Mouse (Mus musculus): ENCODE data around the gene Ythdc1. TPM values are rescaled to one million over a fixed set of nuclear protein-coding genes. Genes with fewer than 3 reads are reported as not detected.
A peak's percentile ranks its signal among the peaks of the same experiment; 100 is the strongest.
"Not testable (repeated sequence)": the region's sequence is repeated elsewhere in the genome, so short reads cannot be mapped to it uniquely, and the experiment has no call there.

The Ythdc1 gene
- total RNA-seq, 1 experiment = 66.9 TPM

DNA sequence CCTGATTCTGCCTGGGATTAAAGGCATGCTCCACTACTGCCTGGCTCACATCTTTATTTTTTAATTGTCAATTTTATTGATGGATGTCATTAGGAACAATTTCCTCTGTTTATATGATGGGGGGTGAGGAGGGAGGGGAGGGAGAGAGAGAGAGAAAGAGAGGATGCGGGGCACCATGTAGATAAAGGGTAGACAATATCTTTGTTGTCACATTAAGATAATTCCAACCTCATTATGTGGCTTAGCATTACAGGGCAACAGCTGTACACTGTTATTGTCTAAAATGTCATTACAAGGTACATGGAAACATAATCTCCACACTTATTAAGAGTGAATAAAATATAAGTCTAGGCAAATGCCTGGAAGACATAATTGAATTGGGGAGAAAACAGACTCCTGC lies 35.5 kb downstream of the Ythdc1 start:
- H3K36me3 ChIP-seq (ENCODE audit: control insufficient read depth, insufficient read depth, low read length, poor library complexity, severe bottlenecking) = peaks cover 3% of the 10 kb centered on the region
- H3K9ac ChIP-seq (ENCODE audit: insufficient read depth, low read depth, low read length, poor library complexity, severe bottlenecking) = no peak overlapping the region
- 0 out of 2 replicates have a peak, but pooled peaks cover 2% of the 10 kb centered on the region for H3K9me3 ChIP-seq (ENCODE audit: control insufficient read depth, insufficient read depth, low read depth, low read length)
- H3K4me3 ChIP-seq (ENCODE audit: insufficient read depth in 1 of 2, low read depth in 1 of 2, low read length in 2 of 2, poor library complexity in 1 of 2, severe bottlenecking in 1 of 2) = no peak overlapping the region
- in situ Hi-C loops (cut with MboI; ENCODE audit: low sequenced_read_pairs in 2 of 2, unreplicated experiment in 2 of 2) = no loop called here
- DNase-seq (ENCODE audit: low read depth, low spot score) = no peak
- no peaks in the 10 kb centered on the region for H3K4me1 ChIP-seq (ENCODE audit: control insufficient read depth in 2 of 2, insufficient read depth in 2 of 2, low read length in 2 of 2, poor library complexity in 1 of 2)
- H3K27ac ChIP-seq (ENCODE audit: insufficient read depth, low read depth, low read length, poor library complexity, severe bottlenecking) = no peak overlapping the region
- TF ChIP-seq CHD2 (IDR thresholded peaks at IDR 0.05; ENCODE audit: low read depth, low read length) = no peak
- no peak for TF ChIP-seq ZNF384 (IDR thresholded peaks at IDR 0.05; ENCODE audit: low read depth, low read length)
- TF ChIP-seq HCFC1 (IDR thresholded peaks at IDR 0.05; ENCODE audit: borderline replicate concordance, insufficient read depth, low read length) = no peak
- no peak for TF ChIP-seq MAFK (IDR thresholded peaks at IDR 0.05; ENCODE audit: insufficient read depth, low read depth, low read length)
- no peak for TF ChIP-seq ZC3H11A (IDR thresholded peaks at IDR 0.05; ENCODE audit: borderline replicate concordance, low read depth, low read length)

DNA sequence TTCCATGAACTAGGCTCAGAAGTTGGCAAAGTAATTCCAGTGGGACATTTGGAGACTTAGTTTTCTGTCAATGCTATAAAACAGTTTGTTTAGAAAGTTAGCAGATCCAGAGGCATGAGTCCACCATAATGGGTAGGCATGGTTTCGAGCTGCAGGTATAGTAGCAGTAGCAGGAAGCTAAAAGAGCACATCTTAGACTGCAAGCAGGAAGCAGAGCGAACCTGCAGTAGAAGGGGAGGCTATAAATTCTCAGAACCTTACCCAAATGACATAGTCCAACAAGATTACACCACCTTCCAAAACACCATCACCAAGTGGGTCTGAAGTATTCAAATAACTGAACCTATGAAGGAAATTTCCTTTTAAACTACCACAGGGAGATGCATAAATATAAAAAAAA lies 36.2 kb downstream of the Ythdc1 start:
- peaks cover 3% of the 10 kb centered on the region for H3K36me3 ChIP-seq (ENCODE audit: control insufficient read depth, insufficient read depth, low read length, poor library complexity, severe bottlenecking)
- no peak overlapping the region for H3K9ac ChIP-seq (ENCODE audit: insufficient read depth, low read depth, low read length, poor library complexity, severe bottlenecking)
- TF ChIP-seq ZNF384 (IDR thresholded peaks at IDR 0.05; ENCODE audit: low read depth, low read length) = no peak
- no peak for TF ChIP-seq ZC3H11A (IDR thresholded peaks at IDR 0.05; ENCODE audit: borderline replicate concordance, low read depth, low read length)
- H3K4me3 ChIP-seq (ENCODE audit: insufficient read depth in 1 of 2, low read depth in 1 of 2, low read length in 2 of 2, poor library complexity in 1 of 2, severe bottlenecking in 1 of 2) = no peak overlapping the region
- DNase-seq (ENCODE audit: low read depth, low spot score) = no peak
- no peaks in the 10 kb centered on the region for H3K4me1 ChIP-seq (ENCODE audit: control insufficient read depth in 2 of 2, insufficient read depth in 2 of 2, low read length in 2 of 2, poor library complexity in 1 of 2)
- H3K9me3 ChIP-seq (ENCODE audit: control insufficient read depth, insufficient read depth, low read depth, low read length) = 0 out of 2 replicates have a peak, but pooled peaks cover 2% of the 10 kb centered on the region
- in situ Hi-C loops (cut with MboI; ENCODE audit: low sequenced_read_pairs in 2 of 2, unreplicated experiment in 2 of 2) = loop anchor here in 1 of 2 experiments (10.0 kb wide), 1 partner anchor 305 kb away; the partner anchor contains the start of gene Ugt2b5
- no peak overlapping the region for H3K27ac ChIP-seq (ENCODE audit: insufficient read depth, low read depth, low read length, poor library complexity, severe bottlenecking)

DNA sequence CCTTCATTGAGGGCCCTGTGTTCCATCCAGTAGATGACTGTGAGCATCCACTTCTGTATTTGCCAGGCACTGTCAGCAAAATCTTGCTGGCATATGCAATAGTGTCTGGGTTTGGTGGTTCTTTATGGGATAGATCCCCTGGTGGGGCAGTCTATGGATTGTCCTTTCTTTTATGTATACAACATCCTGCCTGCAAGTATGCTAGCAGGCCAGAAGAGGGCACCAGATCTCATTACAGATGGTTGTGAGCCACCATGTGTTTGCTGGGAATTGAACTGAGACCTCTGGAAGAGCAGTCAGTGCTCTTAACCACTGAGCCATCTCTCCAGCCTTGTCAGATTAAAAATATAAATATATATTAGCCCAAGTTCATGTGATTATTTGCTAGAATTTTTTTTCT lies 37.2 kb downstream of the Ythdc1 start:
- not testable (repeated sequence) for H3K9me3 ChIP-seq (ENCODE audit: control insufficient read depth, insufficient read depth, low read depth, low read length); H3K4me1 ChIP-seq (ENCODE audit: control insufficient read depth in 2 of 2, insufficient read depth in 2 of 2, low read length in 2 of 2, poor library complexity in 1 of 2); H3K36me3 ChIP-seq (ENCODE audit: control insufficient read depth, insufficient read depth, low read length, poor library complexity, severe bottlenecking); DNase-seq (ENCODE audit: low read depth, low spot score); H3K4me3 ChIP-seq (ENCODE audit: insufficient read depth in 1 of 2, low read depth in 1 of 2, low read length in 2 of 2, poor library complexity in 1 of 2, severe bottlenecking in 1 of 2); H3K9ac ChIP-seq (ENCODE audit: insufficient read depth, low read depth, low read length, poor library complexity, severe bottlenecking); H3K27ac ChIP-seq (ENCODE audit: insufficient read depth, low read depth, low read length, poor library complexity, severe bottlenecking)
- in situ Hi-C loops (cut with MboI; ENCODE audit: low sequenced_read_pairs in 2 of 2, unreplicated experiment in 2 of 2) = loop anchor here in 1 of 2 experiments (10.0 kb wide), 1 partner anchor 304 kb away; the partner anchor contains the start of gene Ugt2b5

DNA sequence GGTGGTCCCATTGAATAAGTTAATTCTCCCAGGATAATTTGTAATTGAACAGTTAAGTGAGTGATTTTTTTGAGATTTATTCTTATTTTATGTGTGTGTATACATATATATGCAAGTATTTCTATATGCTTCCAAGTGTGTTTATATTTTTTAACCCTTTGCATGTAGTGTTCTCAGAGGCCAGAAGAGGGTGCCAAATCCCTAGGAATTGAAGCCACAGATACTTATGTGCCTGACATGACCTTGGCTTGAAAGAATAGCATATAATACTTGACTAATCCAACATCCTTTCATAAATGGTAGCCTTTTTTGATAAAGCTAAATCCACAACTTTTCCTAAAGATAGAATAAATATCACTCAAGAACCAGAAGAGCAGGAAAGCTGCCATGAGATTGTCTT lies 46.1 kb downstream of the Ythdc1 start:
- Histone ChIP-seq H3K4me1 (ENCODE audit: control insufficient read depth in 2 of 2, insufficient read depth in 2 of 2, low read length in 2 of 2, poor library complexity in 1 of 2) (peaks cover 1 to 2% of the 10 kb centered on the region in 2 experiments; a peak in 2 of 4 replicates), H3K36me3 (ENCODE audit: control insufficient read depth, insufficient read depth, low read length, poor library complexity, severe bottlenecking) (no peaks in the 10 kb centered on the region), H3K9me3 (ENCODE audit: control insufficient read depth, insufficient read depth, low read depth, low read length) (no peaks in the 10 kb centered on the region; the same call in 1 of the 2 replicates), H3K27ac (ENCODE audit: insufficient read depth, low read depth, low read length, poor library complexity, severe bottlenecking) (no peak overlapping the region), H3K4me3 (ENCODE audit: insufficient read depth in 1 of 2, low read depth in 1 of 2, low read length in 2 of 2, poor library complexity in 1 of 2, severe bottlenecking in 1 of 2) (no peak overlapping the region), H3K9ac (ENCODE audit: insufficient read depth, low read depth, low read length, poor library complexity, severe bottlenecking) (no peak overlapping the region)
- in situ Hi-C loops (cut with MboI; ENCODE audit: low sequenced_read_pairs in 2 of 2, unreplicated experiment in 2 of 2) = no loop called here
- DNase-seq (ENCODE audit: low read depth, low spot score) = no peak
- TF ChIP-seq ZNF384 (IDR thresholded peaks at IDR 0.05; ENCODE audit: low read depth, low read length) = no peak
- TF ChIP-seq ZC3H11A (IDR thresholded peaks at IDR 0.05; ENCODE audit: borderline replicate concordance, low read depth, low read length) = peak; percentile 81; the same call in 1 of the 2 replicates

DNA sequence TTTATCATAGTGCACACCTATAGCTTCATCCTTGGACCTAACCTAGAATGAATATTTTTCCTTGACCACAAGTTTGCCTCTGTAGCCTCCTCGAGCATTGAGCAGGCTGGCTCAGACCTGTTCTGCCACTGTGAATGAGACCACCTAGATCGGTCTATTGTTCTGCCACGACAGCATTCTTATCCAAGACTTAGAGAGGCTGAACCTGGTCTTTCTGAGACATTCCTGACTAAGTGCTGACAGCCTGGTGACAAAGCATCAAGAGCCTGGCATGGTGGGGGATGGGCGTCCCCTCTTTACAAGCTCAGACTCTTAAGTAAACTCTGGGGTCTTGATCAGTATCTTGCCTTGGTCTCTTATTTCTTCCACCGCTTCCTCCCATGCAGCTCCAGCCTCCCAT lies 47.6 kb downstream of the Ythdc1 start:
- no peaks in the 10 kb centered on the region for H3K36me3 ChIP-seq (ENCODE audit: control insufficient read depth, insufficient read depth, low read length, poor library complexity, severe bottlenecking)
- peaks cover 1 to 2% of the 10 kb centered on the region in 2 experiments; a peak in 2 of 4 replicates for H3K4me1 ChIP-seq (ENCODE audit: control insufficient read depth in 2 of 2, insufficient read depth in 2 of 2, low read length in 2 of 2, poor library complexity in 1 of 2)
- H3K4me3 ChIP-seq (ENCODE audit: insufficient read depth in 1 of 2, low read depth in 1 of 2, low read length in 2 of 2, poor library complexity in 1 of 2, severe bottlenecking in 1 of 2) = no peak overlapping the region
- DNase-seq (ENCODE audit: low read depth, low spot score) = peak; percentile 80
- H3K9me3 ChIP-seq (ENCODE audit: control insufficient read depth, insufficient read depth, low read depth, low read length) = no peaks in the 10 kb centered on the region; the same call in 1 of the 2 replicates
- H3K27ac ChIP-seq (ENCODE audit: insufficient read depth, low read depth, low read length, poor library complexity, severe bottlenecking) = no peak overlapping the region
- H3K9ac ChIP-seq (ENCODE audit: insufficient read depth, low read depth, low read length, poor library complexity, severe bottlenecking) = no peak overlapping the region
- TF ChIP-seq CHD2 (IDR thresholded peaks at IDR 0.05; ENCODE audit: low read depth, low read length) (peak; percentile 58; the same call in 1 of the 2 replicates), MAFK (IDR thresholded peaks at IDR 0.05; ENCODE audit: insufficient read depth, low read depth, low read length) (peak; percentile 82), HCFC1 (IDR thresholded peaks at IDR 0.05; ENCODE audit: borderline replicate concordance, insufficient read depth, low read length) (no peak), ZNF384 (IDR thresholded peaks at IDR 0.05; ENCODE audit: low read depth, low read length) (no peak), ZC3H11A (IDR thresholded peaks at IDR 0.05; ENCODE audit: borderline replicate concordance, low read depth, low read length) (no peak)
- in situ Hi-C loops (cut with MboI; ENCODE audit: low sequenced_read_pairs in 2 of 2, unreplicated experiment in 2 of 2) = no loop called here

DNA sequence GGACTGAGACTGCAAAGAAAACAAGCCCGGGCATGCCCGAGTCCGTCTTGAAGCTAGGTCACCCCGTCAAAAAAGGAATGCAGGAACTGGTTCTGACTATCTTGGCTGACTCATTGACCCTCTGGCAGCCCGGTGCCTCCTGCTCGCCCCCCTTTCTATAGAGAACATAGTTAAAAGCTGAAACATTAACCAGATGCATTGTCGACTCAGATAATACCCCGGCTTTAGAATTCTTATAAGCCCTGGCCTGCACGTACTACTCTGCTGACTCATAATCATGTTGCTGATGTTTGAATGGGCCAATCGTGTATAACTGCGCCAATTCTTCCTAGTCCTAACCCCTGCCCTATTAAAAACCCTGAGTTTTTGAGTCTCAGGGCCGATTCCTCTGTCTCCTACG lies 52.5 kb downstream of the Ythdc1 start:
- H3K27ac ChIP-seq (ENCODE audit: insufficient read depth, low read depth, low read length, poor library complexity, severe bottlenecking) = peak overlapping the region; percentile 34
- in situ Hi-C loops (cut with MboI; ENCODE audit: low sequenced_read_pairs in 2 of 2, unreplicated experiment in 2 of 2); H3K4me1 ChIP-seq (ENCODE audit: control insufficient read depth in 2 of 2, insufficient read depth in 2 of 2, low read length in 2 of 2, poor library complexity in 1 of 2); H3K9me3 ChIP-seq (ENCODE audit: control insufficient read depth, insufficient read depth, low read depth, low read length); H3K36me3 ChIP-seq (ENCODE audit: control insufficient read depth, insufficient read depth, low read length, poor library complexity, severe bottlenecking); H3K4me3 ChIP-seq (ENCODE audit: insufficient read depth in 1 of 2, low read depth in 1 of 2, low read length in 2 of 2, poor library complexity in 1 of 2, severe bottlenecking in 1 of 2); H3K9ac ChIP-seq (ENCODE audit: insufficient read depth, low read depth, low read length, poor library complexity, severe bottlenecking); DNase-seq (ENCODE audit: low read depth, low spot score): not testable (repeated sequence)

Data from ES-E14 (cell line).